Comparison of ENCODE assay signal across 16 mouse cellular contexts in genomic region chr6:148116907-148117306, GRCm38 (mm10).
"Had no signal": no experiment of that assay in that cellular context is flagged by ENCODE, and none has a peak within 500 bp of the region (broad histone marks: within the 10 kb centered on the region; RNA-seq: fewer than 3 reads in every experiment).

No protein-coding gene starts in this region.

- H3K9me3 ChIP-seq: limb, embryonic 12.5 days; liver, embryonic 13.5 days; megakaryocyte, embryonic 14.5 days; midbrain, embryonic 15.5 days; neural tube, embryonic 12.5 days had no signal

- H3K4me1 ChIP-seq: limb, embryonic 12.5 days; liver, embryonic 13.5 days; midbrain, embryonic 15.5 days; neural tube, embryonic 12.5 days had no signal

- H3K36me3 ChIP-seq: limb, embryonic 12.5 days; liver, embryonic 13.5 days; midbrain, embryonic 15.5 days; neural tube, embryonic 12.5 days had no signal

- H3K27ac ChIP-seq: limb, embryonic 12.5 days; liver, embryonic 13.5 days; macrophage; midbrain, embryonic 15.5 days; neural tube, embryonic 12.5 days; stomach, postnatal 0 days had no signal

- H3K27me3 ChIP-seq: limb, embryonic 12.5 days; liver, embryonic 13.5 days; midbrain, embryonic 15.5 days; neural tube, embryonic 12.5 days had no signal

- ATAC-seq: hindbrain, embryonic 16.5 days; inflammation-experienced regulatory T-cells, adult 6 months; intestine, postnatal 0 days; liver, postnatal 0 days; midbrain, embryonic 15.5 days had no signal

- H3K9ac ChIP-seq: limb, embryonic 12.5 days; liver, embryonic 13.5 days; liver, postnatal 0 days; midbrain, embryonic 15.5 days; neural tube, embryonic 12.5 days had no signal

- H3K4me2 ChIP-seq: limb, embryonic 12.5 days; liver, embryonic 13.5 days; midbrain, embryonic 11.5 days; midbrain, embryonic 15.5 days; neural tube, embryonic 12.5 days had no signal

- DNase-seq: layer of hippocampus, adult 9-11 months; layer of hippocampus, postnatal 36 days; liver; liver, embryonic 13.5 days; liver, postnatal 0 days; thymus, postnatal 4 days had no signal

- H3K4me3 ChIP-seq: limb, embryonic 12.5 days; liver, embryonic 13.5 days; megakaryocyte, embryonic 14.5 days; midbrain, embryonic 15.5 days; neural tube, embryonic 12.5 days had no signal
